Mouse (Mus musculus) spleen, adult 2 months (tissue): ENCODE measurements around the gene Gm9821.

Experiments
- CTCF ChIP-seq: fragments of 200-500 bp; IDR thresholded peaks from 2 replicates; pipeline ENCODE4 v1.5.1; 2011; ENCODE audit warnings: mild to moderate bottlenecking, inconsistent platforms; ENCODE audit not compliant: insufficient read depth, insufficient read length, insufficient replicate concordance; ENCODE audit errors: extremely low read depth
- POLR2A ChIP-seq: fragments of 200-500 bp; IDR thresholded peaks from 2 replicates; pipeline ENCODE4 v1.6.1; 2011; ENCODE audit warnings: low read depth, low read length, inconsistent platforms

GRCm38 (mm10) chr2:91897968-91898367 is 47.5 kb upstream of the Gm9821 start:
- TF ChIP-seq POLR2A = no peak
- TF ChIP-seq CTCF = no peak
